Mouse (Mus musculus) myocyte (in vitro differentiated cells): ENCODE data around the gene Lrp5.

Experiments
- CEBPB ChIP-seq: IDR thresholded peaks from 2 replicates; pipeline ENCODE4 v1.6.1; 2011; ENCODE audit warnings: mild to moderate bottlenecking, moderate library complexity; ENCODE audit not compliant: poor library complexity, insufficient read depth, severe bottlenecking
- E2F4 ChIP-seq: IDR thresholded peaks from one replicate; pipeline ENCODE4 v1.6.1; 2011; ENCODE audit warnings: mild to moderate bottlenecking, control low read depth, moderate library complexity; ENCODE audit not compliant: insufficient read depth
- MAX ChIP-seq: IDR thresholded peaks from one replicate; pipeline ENCODE4 v1.6.1; 2011; ENCODE audit warnings: low read depth, mild to moderate bottlenecking, control low read depth
- MYOD1 ChIP-seq, 3 experiments: IDR thresholded peaks; one replicate each; pipeline ENCODE4 v1.6.1; 2011; ENCODE audit warnings: control low read depth in 2 of 3, low read depth in 2 of 3, mild to moderate bottlenecking in 2 of 3, moderate library complexity in 1 of 3; ENCODE audit not compliant: insufficient read length in 2 of 3, control insufficient read depth in 1 of 3
- MYOG ChIP-seq, 3 experiments: IDR thresholded peaks; one replicate each; pipeline ENCODE4 v1.6.1; 2011; ENCODE audit warnings: control low read depth in 2 of 3, low read depth in 2 of 3, mild to moderate bottlenecking in 2 of 3; ENCODE audit not compliant: insufficient read length in 2 of 3, control insufficient read depth in 1 of 3, insufficient read depth in 1 of 3
- POLR2A ChIP-seq: IDR thresholded peaks from one replicate; pipeline ENCODE4 v1.6.1; 2011; ENCODE audit warnings: low read depth, mild to moderate bottlenecking, control low read depth, moderate library complexity; ENCODE audit not compliant: insufficient read length
- POLR2AphosphoS2 ChIP-seq: IDR thresholded peaks from one replicate; pipeline ENCODE4 v1.6.1; 2011; ENCODE audit warnings: low read depth, control low read depth; ENCODE audit not compliant: insufficient read length
- REST ChIP-seq: IDR thresholded peaks from one replicate; pipeline ENCODE4 v1.6.1; 2011; ENCODE audit warnings: mild to moderate bottlenecking, control low read depth, moderate library complexity; ENCODE audit not compliant: insufficient read depth, insufficient read length
- SRF ChIP-seq: IDR thresholded peaks from one replicate; pipeline ENCODE4 v1.6.1; 2011; ENCODE audit warnings: low read depth; ENCODE audit not compliant: control insufficient read depth, insufficient read length
- TCF12 ChIP-seq: IDR thresholded peaks from one replicate; pipeline ENCODE4 v1.6.1; 2011; ENCODE audit warnings: mild to moderate bottlenecking, control low read depth; ENCODE audit not compliant: poor library complexity, insufficient read depth, severe bottlenecking
- USF1 ChIP-seq: IDR thresholded peaks from one replicate; pipeline ENCODE4 v1.6.1; 2011; ENCODE audit warnings: low read depth, mild to moderate bottlenecking, control low read depth, moderate library complexity

GRCm38 (mm10) chr19:3554785-3555184, 131.6 kb downstream of the Lrp5 start:
- TF ChIP-seq REST (no peak), POLR2A (no peak), USF1 (no peak), SRF (no peak), E2F4 (no peak), POLR2AphosphoS2 (no peak), CEBPB (no peak), TCF12 (no peak), MYOD1 (IDR thresholded peaks at IDR 0.05; ENCODE audit: control insufficient read depth in 1 of 3, insufficient read length in 2 of 3, low read depth in 2 of 3) (no peak), MAX (no peak), MYOG (IDR thresholded peaks at IDR 0.05; ENCODE audit: control insufficient read depth in 1 of 3, insufficient read depth in 1 of 3, insufficient read length in 2 of 3, low read depth in 2 of 3) (no peak)
